Comparison of ENCODE assay signal across 17 mouse cellular contexts in genomic region chr11:119767525-119767924, GRCm38 (mm10).
DNase-seq lines count a peak whose midpoint lies in the region; ATAC-seq and TF ChIP-seq lines count a peak whose summit lies in the region.
"Had no signal": no experiment of that assay in that cellular context is flagged by ENCODE, and none has a peak within 500 bp of the region (broad histone marks: within the 10 kb centered on the region; RNA-seq: fewer than 3 reads in every experiment).

No protein-coding gene starts in this region.

- no peaks in the 10 kb centered on the region for H3K36me3 ChIP-seq in neural tube, embryonic 11.5 days (ENCODE audit: control insufficient read depth, insufficient read depth, low read length)
- H3K36me3 ChIP-seq in midbrain, embryonic 16.5 days (ENCODE audit: control insufficient read depth, insufficient read depth, low read length): no peaks in the 10 kb centered on the region

- TF ChIP-seq CTCF in cerebellum, adult 2 months (IDR thresholded peaks at IDR 0.05; ENCODE audit: borderline replicate concordance, insufficient read depth, low read depth, low read length): no peak

- peak overlapping the region; percentile 66 for H3K27ac ChIP-seq in cerebellum, adult 2 months (ENCODE audit: insufficient read depth, low read length)
- peak overlapping the region; percentile 80 for H3K27ac ChIP-seq in neural tube, embryonic 11.5 days (ENCODE audit: low read depth, low read length)
- 0 out of 2 replicates have a peak overlapping the region, but pooled peaks have one; percentile 19 for H3K27ac ChIP-seq in midbrain, embryonic 16.5 days (ENCODE audit: low read length)
- H3K27ac ChIP-seq: heart, embryonic 10.5 days; limb, embryonic 10.5 days; macrophage had no signal

- peak overlapping the region; percentile 32; the same call in 1 of the 2 replicates for H3K9ac ChIP-seq in neural tube, embryonic 11.5 days (ENCODE audit: low read length)
- no peak overlapping the region for H3K9ac ChIP-seq in midbrain, embryonic 16.5 days (ENCODE audit: low read depth, low read length)

- WGBS in cerebellum, adult 2 months: 30% methylated on average over 6 of the region's 6 CpGs
- WGBS in neural tube, embryonic 11.5 days: 66% methylated on average over 6 of the region's 6 CpGs
- WGBS in midbrain, embryonic 16.5 days: 50% methylated on average over 6 of the region's 6 CpGs

- no peak overlapping the region for H3K4me3 ChIP-seq in cerebellum, adult 2 months (replicated peaks; ENCODE audit: insufficient read depth, low read depth, low read length)
- H3K4me3 ChIP-seq in neural tube, embryonic 11.5 days (ENCODE audit: low read depth, low read length): no peak overlapping the region
- H3K4me3 ChIP-seq in midbrain, embryonic 16.5 days (ENCODE audit: low read depth, low read length): no peak overlapping the region
- H3K4me3 ChIP-seq: heart, embryonic 10.5 days; limb, embryonic 10.5 days had no signal

- H3K9me3 ChIP-seq in neural tube, embryonic 11.5 days (ENCODE audit: control insufficient read depth, low read length): no peaks in the 10 kb centered on the region
- no peaks in the 10 kb centered on the region for H3K9me3 ChIP-seq in midbrain, embryonic 16.5 days (replicated peaks; ENCODE audit: control insufficient read depth, low read length, poor library complexity, severe bottlenecking)
- H3K9me3 ChIP-seq: G1E; heart, embryonic 10.5 days; limb, embryonic 10.5 days had no signal

- DNase-seq in cerebellum, adult 2 months: no peak
- no peak for DNase-seq in cerebellum, adult 9-10 months
- no peak for DNase-seq in neural tube, embryonic 11.5 days (ENCODE audit: low spot score)
- DNase-seq in neural tube, embryonic 10.5 days (ENCODE audit: extremely low spot score, low spot score): no peak
- DNase-seq in embryo, embryonic 9.5 days (ENCODE audit: extremely low spot score): no peak
- no peak for DNase-seq in layer of hippocampus, postnatal 25 days (ENCODE audit: extremely low spot score in 1 of 2, low spot score in 1 of 2)
- DNase-seq: heart, postnatal 10 days; kidney, postnatal 4 days; lung, adult 2 months had no signal

- ATAC-seq in neural tube, embryonic 11.5 days (ENCODE audit: insufficient read depth, low FRiP score, low TSS enrichment): peak; percentile 17; the same call in 1 of the 2 replicates
- ATAC-seq in midbrain, embryonic 16.5 days: no peak
- ATAC-seq in megakaryocyte progenitor cell, adult 5-6 weeks (replicated peaks; ENCODE audit: poor library complexity): no peak
- ATAC-seq: CD4-positive, CD25-positive, alpha-beta regulatory T cell, adult 4 months had no signal

- H3K4me1 ChIP-seq in cerebellum, adult 2 months (ENCODE audit: control insufficient read depth, insufficient read depth, low read length): peaks cover 28% of the 10 kb centered on the region
- peaks cover 27% of the 10 kb centered on the region for H3K4me1 ChIP-seq in neural tube, embryonic 11.5 days (ENCODE audit: control insufficient read depth, insufficient read depth, low read length)
- peaks cover 11% of the 10 kb centered on the region for H3K4me1 ChIP-seq in midbrain, embryonic 16.5 days (ENCODE audit: control insufficient read depth, insufficient read depth, low read length)

- no peak overlapping the region for H3K4me2 ChIP-seq in neural tube, embryonic 11.5 days (ENCODE audit: low read depth)
- H3K4me2 ChIP-seq in midbrain, embryonic 16.5 days (ENCODE audit: low read length): no peak overlapping the region
- H3K4me2 ChIP-seq: liver, embryonic 11.5 days had no signal

- H3K27me3 ChIP-seq in cerebellum, adult 2 months (ENCODE audit: control insufficient read depth, insufficient read depth, low read length): no peaks in the 10 kb centered on the region
- no peaks in the 10 kb centered on the region for H3K27me3 ChIP-seq in neural tube, embryonic 11.5 days (ENCODE audit: control insufficient read depth, insufficient read depth, low read length)
- H3K27me3 ChIP-seq in midbrain, embryonic 16.5 days (ENCODE audit: control insufficient read depth, insufficient read depth, low read depth, low read length): no peaks in the 10 kb centered on the region

- no peak for TF ChIP-seq POLR2A in cerebellum, adult 2 months (IDR thresholded peaks at IDR 0.05; ENCODE audit: borderline replicate concordance, insufficient read depth, low read length)

Comparison
In these comparisons a context has a peak if more than half of its experiments do, and no peak if none do; other contexts are left out.
1. H3K27ac ChIP-seq: peak in every context shown above with its lines; median percentile 80 in neural tube, embryonic 11.5 days; 66 in cerebellum, adult 2 months; 19 in midbrain, embryonic 16.5 days.